Mouse (Mus musculus): ENCODE measurements around the gene Ctrc.

GRCm38 (mm10) chr4:141797545-141797944 is 48.6 kb downstream of the Ctrc start:
- no peak for TF ChIP-seq CTCF (IDR thresholded peaks at IDR 0.05; ENCODE audit: low read depth, low read length)
- no peak for TF ChIP-seq GATA1 (IDR thresholded peaks at IDR 0.05; ENCODE audit: borderline replicate concordance, low read length)
